Mouse (Mus musculus): ENCODE measurements at regions not wholly inside any gene's neighbourhood (a gene's known extent, or its start where the extent isn't known, plus 50 kb on each side); places are given as distances from the start of the nearest gene placed in this dataset.
A peak's percentile ranks its signal among the peaks of the same experiment; 100 is the strongest.

- DNase-seq = no peak
Observed at GRCm38 (mm10) chr6:35458250-35458649, 81.4 kb downstream of the Mtpn start.

GRCm38 (mm10) chr6:35445007-35445406, 94.7 kb downstream of the Mtpn start:
- no peak for DNase-seq

GRCm38 (mm10) chr6:35426301-35426700, 100.4 kb upstream of the Fam180a start:
- no peak for DNase-seq

GRCm38 (mm10) chr6:35424521-35424920, 98.6 kb upstream of the Fam180a start:
- DNase-seq = no peak

GRCm38 (mm10) chr6:35420924-35421323, 95.0 kb upstream of the Fam180a start:
- DNase-seq = no peak

- no peak for DNase-seq
Observed at GRCm38 (mm10) chr6:35405044-35405443, 79.1 kb upstream of the Fam180a start.

- DNase-seq = no peak
Observed at GRCm38 (mm10) chr6:35403341-35403910, 77.5 kb upstream of the Fam180a start.

GRCm38 (mm10) chr6:35395726-35396125, 69.8 kb upstream of the Fam180a start:
- no peak for DNase-seq

- no peak for DNase-seq
Observed at GRCm38 (mm10) chr6:35388827-35389226, 62.9 kb upstream of the Fam180a start.

- no peak for DNase-seq
Observed at GRCm38 (mm10) chr6:35381536-35381935, 55.6 kb upstream of the Fam180a start.

- peak; percentile 52 for DNase-seq
Observed at GRCm38 (mm10) chr6:35380721-35381466, 55.0 kb upstream of the Fam180a start.

GRCm38 (mm10) chr6:35379890-35380289, 53.9 kb upstream of the Fam180a start:
- peak; percentile 83 for DNase-seq

GRCm38 (mm10) chr6:35378851-35379250, 52.9 kb upstream of the Fam180a start:
- no peak for DNase-seq

- no peak for DNase-seq
Observed at GRCm38 (mm10) chr6:35377535-35377934, 51.6 kb upstream of the Fam180a start.

GRCm38 (mm10) chr6:35376526-35376925, 50.6 kb upstream of the Fam180a start:
- no peak for DNase-seq

Data from kidney, postnatal 14 days (tissue).